Comparison of ENCODE assay signal across 8 mouse cellular contexts in the genomic region with DNA sequence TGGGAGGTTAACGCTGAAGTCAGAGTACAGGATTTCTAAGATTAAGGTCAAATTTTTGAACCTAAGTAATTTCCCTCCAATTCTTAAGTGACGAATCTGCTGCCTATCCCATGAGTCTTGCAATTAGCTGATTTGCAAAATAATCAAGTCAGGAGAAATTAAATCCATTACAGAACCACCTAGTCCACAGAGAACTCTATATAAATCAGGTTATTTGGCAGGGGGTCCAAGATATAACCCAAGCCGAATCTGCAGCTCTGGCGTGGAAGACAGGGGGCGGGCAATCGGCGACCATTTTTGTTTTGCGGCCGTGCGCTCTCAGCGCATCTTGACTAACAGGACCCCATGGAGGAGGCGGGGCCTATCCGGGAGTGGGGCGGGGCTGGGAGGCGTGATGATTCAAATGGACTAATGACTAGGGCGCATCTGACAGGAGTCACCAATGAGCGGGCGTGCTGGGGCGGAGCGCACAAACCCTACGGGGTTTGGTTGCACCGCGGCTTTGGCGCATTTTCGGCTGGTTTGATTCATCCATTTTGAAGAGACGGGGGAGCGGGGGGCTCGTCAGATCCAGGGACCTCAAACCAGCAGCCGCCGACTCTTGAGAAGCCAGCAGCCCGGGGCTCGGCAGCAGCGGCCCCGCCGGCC. TPM values are rescaled to one million over a fixed set of nuclear protein-coding genes. Genes with fewer than 3 reads are reported as not detected.
A peak's percentile ranks its signal among the peaks of the same experiment; 100 is the strongest.
DNase-seq lines count a peak whose midpoint lies in the region; ATAC-seq lines count a peak whose summit lies in the region.

A gene (plus strand): TSS at position 534 of the 648 bp plus-strand sequence.

- peak; percentile 99 for ATAC-seq in hindbrain, embryonic 12.5 days (ENCODE audit: low FRiP score)

- no peaks in the 10 kb centered on the region for H3K9me3 ChIP-seq in hindbrain, embryonic 12.5 days (replicated peaks)

- H3K4me3 ChIP-seq in hindbrain, embryonic 12.5 days, result peak within 1 kb of the TSS; percentile 98

- H3K9ac ChIP-seq in hindbrain, embryonic 12.5 days, result peak within 1 kb of the TSS; percentile 97

- H3K27ac ChIP-seq in hindbrain, embryonic 12.5 days, result peak within 1 kb of the TSS; percentile 99

- peaks cover 15% of the 10 kb centered on the region for H3K4me1 ChIP-seq in hindbrain, embryonic 12.5 days

- peaks cover 14% of the 10 kb centered on the region; the same call in 1 of the 2 replicates for H3K27me3 ChIP-seq in hindbrain, embryonic 12.5 days

- no peaks in the 10 kb centered on the region for H3K36me3 ChIP-seq in hindbrain, embryonic 12.5 days

- DNase-seq in NIH3T3 (ENCODE audit: low read depth), result peak; percentile 100
- DNase-seq in cerebellum, postnatal 10 days, result peak; percentile 100
- DNase-seq in frontal cortex, postnatal 10 days (ENCODE audit: low spot score in 2 of 2), result peak; percentile 99 to 100
- DNase-seq in layer of hippocampus, postnatal 14 days (ENCODE audit: low spot score in 2 of 2), result peak; percentile 98 to 99
- DNase-seq in lung, postnatal 14 days, result peak; percentile 100
- DNase-seq in retina, adult 2 months (ENCODE audit: low read depth, low spot score), result peak; percentile 96
- peak; percentile 100 for DNase-seq in thymus, postnatal 36 days

- peak within 1 kb of the TSS; percentile 88 for H3K4me2 ChIP-seq in hindbrain, embryonic 12.5 days (replicated peaks)

- WGBS in hindbrain, embryonic 12.5 days, result under 1% methylated on average over 35 of the region's 35 CpGs

RNA-seq across cellular contexts. Expression of the gene that starts here (rescaled TPM):
- polyA plus RNA-seq in hindbrain, embryonic 12.5 days (2016; fragmentation: Nextera tagmentation; extraction: Ambion mirVana), result 97.4 and 103 TPM in 2 replicates
- 100 to 1,000 TPM; 154 to 165 TPM for total RNA-seq in layer of hippocampus, postnatal 14 days (2021)

Comparison
In these comparisons a context has a peak if more than half of its experiments do, and no peak if none do; other contexts are left out.
1. Peak in every context shown above with its lines: DNase-seq, ATAC-seq, H3K4me3 ChIP-seq and H3K27ac ChIP-seq.